Comparison of ENCODE assay signal across 8 mouse cellular contexts in genomic region chr6:93819888-93820287, GRCm38 (mm10).
DNase-seq lines count a peak whose midpoint lies in the region; ATAC-seq and TF ChIP-seq lines count a peak whose summit lies in the region.

No protein-coding gene starts in this region.

- H3K27me3 ChIP-seq in limb, embryonic 11.5 days (ENCODE audit: control insufficient read depth, insufficient read depth, low read length): no peaks in the 10 kb centered on the region
- H3K27me3 ChIP-seq in limb, embryonic 10.5 days (ENCODE audit: low read depth, poor library complexity, severe bottlenecking): no peaks in the 10 kb centered on the region
- H3K27me3 ChIP-seq in neural tube, embryonic 11.5 days (ENCODE audit: control insufficient read depth, insufficient read depth, low read length): no peaks in the 10 kb centered on the region
- H3K27me3 ChIP-seq in intestine, postnatal 0 days (replicated peaks; ENCODE audit: control insufficient read depth, insufficient read depth, low read length): no peaks in the 10 kb centered on the region

- no peak for TF ChIP-seq CTCF in intestine, postnatal 0 days (IDR thresholded peaks at IDR 0.05; ENCODE audit: low read depth)

- H3K9ac ChIP-seq in limb, embryonic 11.5 days (ENCODE audit: low read length): no peak overlapping the region
- no peak overlapping the region for H3K9ac ChIP-seq in neural tube, embryonic 11.5 days (ENCODE audit: low read length)
- H3K9ac ChIP-seq in intestine, postnatal 0 days (ENCODE audit: low read depth, low read length): no peak overlapping the region

- H3K9me3 ChIP-seq in limb, embryonic 11.5 days (ENCODE audit: control insufficient read depth, low read length): no peaks in the 10 kb centered on the region
- no peaks in the 10 kb centered on the region for H3K9me3 ChIP-seq in limb, embryonic 10.5 days (replicated peaks)
- no peaks in the 10 kb centered on the region for H3K9me3 ChIP-seq in neural tube, embryonic 11.5 days (ENCODE audit: control insufficient read depth, low read length)
- H3K9me3 ChIP-seq in intestine, postnatal 0 days (ENCODE audit: control insufficient read depth): no peaks in the 10 kb centered on the region

- H3K27ac ChIP-seq in limb, embryonic 11.5 days (replicated peaks; ENCODE audit: low read depth, low read length): no peak overlapping the region
- H3K27ac ChIP-seq in limb, embryonic 10.5 days: no peak overlapping the region
- H3K27ac ChIP-seq in neural tube, embryonic 11.5 days (ENCODE audit: low read depth, low read length): peak overlapping the region; percentile 50; the same call in 1 of the 2 replicates
- H3K27ac ChIP-seq in intestine, postnatal 0 days (ENCODE audit: low read depth, low read length): no peak overlapping the region

- 50% methylated on average over 6 of the region's 6 CpGs for WGBS in limb, embryonic 11.5 days
- WGBS in limb, embryonic 10.5 days: 56% methylated on average over 6 of the region's 6 CpGs
- 18% methylated on average over 6 of the region's 6 CpGs for WGBS in neural tube, embryonic 11.5 days
- WGBS in intestine, postnatal 0 days: 64% methylated on average over 6 of the region's 6 CpGs

- H3K36me3 ChIP-seq in limb, embryonic 11.5 days (ENCODE audit: control insufficient read depth, insufficient read depth, low read length): no peaks in the 10 kb centered on the region
- H3K36me3 ChIP-seq in limb, embryonic 10.5 days: no peaks in the 10 kb centered on the region
- H3K36me3 ChIP-seq in neural tube, embryonic 11.5 days (ENCODE audit: control insufficient read depth, insufficient read depth, low read length): no peaks in the 10 kb centered on the region
- no peaks in the 10 kb centered on the region for H3K36me3 ChIP-seq in intestine, postnatal 0 days (ENCODE audit: control insufficient read depth, insufficient read depth)

- H3K4me2 ChIP-seq in limb, embryonic 11.5 days (ENCODE audit: low read depth, severe bottlenecking): no peak overlapping the region
- H3K4me2 ChIP-seq in neural tube, embryonic 11.5 days (ENCODE audit: low read depth): no peak overlapping the region
- no peak overlapping the region for H3K4me2 ChIP-seq in intestine, postnatal 0 days (replicated peaks; ENCODE audit: low read depth)

- no peak for ATAC-seq in limb, embryonic 11.5 days (ENCODE audit: insufficient number of reproducible peaks, low FRiP score, low TSS enrichment, low read depth)
- ATAC-seq in neural tube, embryonic 11.5 days (ENCODE audit: insufficient read depth, low FRiP score, low TSS enrichment): peak; percentile 97
- no peak for ATAC-seq in intestine, postnatal 0 days

- peaks cover 5% of the 10 kb centered on the region for H3K4me1 ChIP-seq in limb, embryonic 11.5 days (ENCODE audit: control insufficient read depth, insufficient read depth, low read length)
- H3K4me1 ChIP-seq in limb, embryonic 10.5 days: peaks cover 25% of the 10 kb centered on the region
- peaks cover 30% of the 10 kb centered on the region for H3K4me1 ChIP-seq in neural tube, embryonic 11.5 days (ENCODE audit: control insufficient read depth, insufficient read depth, low read length)
- H3K4me1 ChIP-seq in intestine, postnatal 0 days (replicated peaks; ENCODE audit: control insufficient read depth, insufficient read depth, low read length): no peaks in the 10 kb centered on the region

- no peak overlapping the region for H3K4me3 ChIP-seq in limb, embryonic 11.5 days (ENCODE audit: low read depth, low read length)
- no peak overlapping the region for H3K4me3 ChIP-seq in limb, embryonic 10.5 days
- no peak overlapping the region for H3K4me3 ChIP-seq in neural tube, embryonic 11.5 days (ENCODE audit: low read depth, low read length)
- H3K4me3 ChIP-seq in intestine, postnatal 0 days (ENCODE audit: low read depth, low read length): no peak overlapping the region

- DNase-seq in limb, embryonic 11.5 days (ENCODE audit: low spot score): peak; percentile 40
- DNase-seq in limb, embryonic 10.5 days (ENCODE audit: low spot score): no peak
- peak; percentile 99 for DNase-seq in cerebellum, postnatal 10 days
- DNase-seq in frontal cortex, adult 2 months (ENCODE audit: extremely low spot score in 1 of 2, low spot score in 1 of 2): peak; percentile 39 to 73
- peak; percentile 76 to 77 for DNase-seq in layer of hippocampus, postnatal 10 days (ENCODE audit: low spot score in 2 of 2)
- peak; percentile 79 for DNase-seq in neural tube, embryonic 11.5 days (ENCODE audit: low spot score)
- no peak for DNase-seq in spleen, adult 18-20 months

Comparison
In these comparisons a context has a peak if more than half of its experiments do, and no peak if none do; other contexts are left out.
1. DNase-seq: peak in limb, embryonic 11.5 days (single experiment), cerebellum, postnatal 10 days (2 of 2), frontal cortex, adult 2 months (2 of 2), layer of hippocampus, postnatal 10 days (2 of 2) and neural tube, embryonic 11.5 days (single experiment); none in limb, embryonic 10.5 days (single experiment) and spleen, adult 18-20 months (0 of 2).